In genomic region chr15:84738246-84738645, GRCm38 (mm10) we compare ENCODE assay signal across 24 mouse cellular contexts. TPM values are rescaled to one million over a fixed set of nuclear protein-coding genes. Genes with fewer than 3 reads are reported as not detected.
DNase-seq lines count a peak whose midpoint lies in the region; ATAC-seq and TF ChIP-seq lines count a peak whose summit lies in the region.
"Had no signal": no experiment of that assay in that cellular context is flagged by ENCODE, and none has a peak within 500 bp of the region (broad histone marks: within the 10 kb centered on the region; RNA-seq: fewer than 3 reads in every experiment).

No protein-coding gene starts in this region.

- no peaks in the 10 kb centered on the region for H3K27me3 ChIP-seq in embryonic facial prominence, embryonic 11.5 days (ENCODE audit: control insufficient read depth, insufficient read depth, low read length)
- H3K27me3 ChIP-seq in embryonic facial prominence, embryonic 10.5 days (replicated peaks; ENCODE audit: low read depth, poor library complexity, severe bottlenecking) = no peaks in the 10 kb centered on the region; the same call in 1 of the 2 replicates
- no peaks in the 10 kb centered on the region for H3K27me3 ChIP-seq in midbrain, embryonic 10.5 days (ENCODE audit: low read depth, poor library complexity, severe bottlenecking)
- H3K27me3 ChIP-seq in midbrain, embryonic 14.5 days (ENCODE audit: control insufficient read depth, insufficient read depth, low read length) = no peaks in the 10 kb centered on the region
- no peaks in the 10 kb centered on the region for H3K27me3 ChIP-seq in midbrain, embryonic 11.5 days (ENCODE audit: control insufficient read depth, insufficient read depth, low read length)
- no peaks in the 10 kb centered on the region for H3K27me3 ChIP-seq in midbrain, postnatal 0 days (ENCODE audit: insufficient read depth, low read length)
- H3K27me3 ChIP-seq: Patski had no signal

- TF ChIP-seq CTCF in midbrain, postnatal 0 days (IDR thresholded peaks at IDR 0.05) = no peak
- no peak for TF ChIP-seq CTCF in left cerebral cortex, adult 2 months (IDR thresholded peaks at IDR 0.05)

- DNase-seq in embryonic facial prominence, embryonic 11.5 days (ENCODE audit: low spot score) = peak; percentile 20
- no peak for DNase-seq in embryonic facial prominence, embryonic 10.5 days (ENCODE audit: low spot score)
- DNase-seq in midbrain, embryonic 10.5 days (ENCODE audit: low spot score) = peak; percentile 20
- no peak for DNase-seq in midbrain, embryonic 14.5 days
- peak; percentile 78 for DNase-seq in midbrain, embryonic 11.5 days (ENCODE audit: low spot score, missing footprints)
- DNase-seq in midbrain, postnatal 0 days (ENCODE audit: low spot score) = no peak
- DNase-seq in R1 (ENCODE audit: low read depth, low spot score) = peak; percentile 52
- DNase-seq in left cerebral cortex, adult 2 months (ENCODE audit: extremely low spot score in 1 of 2, low spot score in 2 of 2) = no peak
- DNase-seq: adrenal gland, adult 2 months; adrenal gland, adult 8-10 months; adrenal gland, postnatal 10 days; adrenal gland, postnatal 14 days; adrenal gland, postnatal 25 days; adrenal gland, postnatal 36 days; B cell, adult 2 months; cerebellum, adult 11 months; cerebellum, adult 11-12 months; cerebellum, adult 18-20 months had no signal

- 89% methylated on average over 7 of the region's 7 CpGs for WGBS in embryonic facial prominence, embryonic 11.5 days
- WGBS in embryonic facial prominence, embryonic 10.5 days = 89% methylated on average over 7 of the region's 7 CpGs
- 89% methylated on average over 7 of the region's 7 CpGs for WGBS in midbrain, embryonic 10.5 days
- WGBS in midbrain, embryonic 14.5 days = 87% methylated on average over 7 of the region's 7 CpGs
- 87% methylated on average over 7 of the region's 7 CpGs for WGBS in midbrain, embryonic 11.5 days
- 82% methylated on average over 7 of the region's 7 CpGs for WGBS in midbrain, postnatal 0 days

- H3K4me1 ChIP-seq in embryonic facial prominence, embryonic 11.5 days (ENCODE audit: control insufficient read depth, insufficient read depth, low read length) = no peaks in the 10 kb centered on the region
- peaks cover 10% of the 10 kb centered on the region for H3K4me1 ChIP-seq in embryonic facial prominence, embryonic 10.5 days
- peaks cover 13% of the 10 kb centered on the region for H3K4me1 ChIP-seq in midbrain, embryonic 10.5 days
- no peaks in the 10 kb centered on the region for H3K4me1 ChIP-seq in midbrain, embryonic 14.5 days (ENCODE audit: control insufficient read depth, insufficient read depth, low read length)
- no peaks in the 10 kb centered on the region for H3K4me1 ChIP-seq in midbrain, embryonic 11.5 days (ENCODE audit: control insufficient read depth, insufficient read depth, low read length)
- H3K4me1 ChIP-seq in midbrain, postnatal 0 days (ENCODE audit: insufficient read depth, low read length) = no peaks in the 10 kb centered on the region

- intact Hi-C loops in left cerebral cortex, adult 2 months (cut with DNase I) = no loop called here

- H3K9ac ChIP-seq in embryonic facial prominence, embryonic 11.5 days (replicated peaks; ENCODE audit: low read length) = no peak overlapping the region
- H3K9ac ChIP-seq in midbrain, embryonic 14.5 days (replicated peaks; ENCODE audit: low read length) = no peak overlapping the region
- no peak overlapping the region for H3K9ac ChIP-seq in midbrain, embryonic 11.5 days (ENCODE audit: low read length)
- no peak overlapping the region for H3K9ac ChIP-seq in midbrain, postnatal 0 days (replicated peaks; ENCODE audit: low read length, poor library complexity, severe bottlenecking)

- no peak overlapping the region for H3K4me2 ChIP-seq in embryonic facial prominence, embryonic 11.5 days (ENCODE audit: low read depth, low read length)
- no peak overlapping the region for H3K4me2 ChIP-seq in midbrain, embryonic 14.5 days (ENCODE audit: low read length)
- H3K4me2 ChIP-seq in midbrain, embryonic 11.5 days = no peak overlapping the region
- H3K4me2 ChIP-seq in midbrain, postnatal 0 days (ENCODE audit: low read depth, low read length, poor library complexity, severe bottlenecking) = no peak overlapping the region

- no peaks in the 10 kb centered on the region for H3K36me3 ChIP-seq in embryonic facial prominence, embryonic 11.5 days (replicated peaks; ENCODE audit: control insufficient read depth, insufficient read depth, low read depth, low read length)
- H3K36me3 ChIP-seq in embryonic facial prominence, embryonic 10.5 days (replicated peaks) = no peaks in the 10 kb centered on the region
- no peaks in the 10 kb centered on the region for H3K36me3 ChIP-seq in midbrain, embryonic 10.5 days
- H3K36me3 ChIP-seq in midbrain, embryonic 14.5 days (ENCODE audit: control insufficient read depth, insufficient read depth, low read length) = no peaks in the 10 kb centered on the region
- H3K36me3 ChIP-seq in midbrain, embryonic 11.5 days (ENCODE audit: control insufficient read depth, insufficient read depth, low read length) = no peaks in the 10 kb centered on the region
- no peaks in the 10 kb centered on the region for H3K36me3 ChIP-seq in midbrain, postnatal 0 days (ENCODE audit: insufficient read depth, low read length)
- H3K36me3 ChIP-seq: G1E had no signal

- H3K27ac ChIP-seq in embryonic facial prominence, embryonic 11.5 days (replicated peaks; ENCODE audit: low read depth, low read length) = no peak overlapping the region
- no peak overlapping the region for H3K27ac ChIP-seq in embryonic facial prominence, embryonic 10.5 days (replicated peaks)
- no peak overlapping the region for H3K27ac ChIP-seq in midbrain, embryonic 10.5 days (replicated peaks)
- H3K27ac ChIP-seq in midbrain, embryonic 14.5 days (replicated peaks; ENCODE audit: low read depth, low read length) = no peak overlapping the region
- no peak overlapping the region for H3K27ac ChIP-seq in midbrain, embryonic 11.5 days (ENCODE audit: low read depth, low read length)
- no peak overlapping the region for H3K27ac ChIP-seq in midbrain, postnatal 0 days (ENCODE audit: low read depth, low read length)
- no peak overlapping the region for H3K27ac ChIP-seq in left cerebral cortex, adult 2 months

- no peak overlapping the region for H3K4me3 ChIP-seq in embryonic facial prominence, embryonic 11.5 days (ENCODE audit: low read depth, low read length)
- no peak overlapping the region for H3K4me3 ChIP-seq in embryonic facial prominence, embryonic 10.5 days
- no peak overlapping the region for H3K4me3 ChIP-seq in midbrain, embryonic 10.5 days
- no peak overlapping the region for H3K4me3 ChIP-seq in midbrain, embryonic 14.5 days (replicated peaks; ENCODE audit: low read depth, low read length)
- no peak overlapping the region for H3K4me3 ChIP-seq in midbrain, embryonic 11.5 days (ENCODE audit: low read depth, low read length)
- H3K4me3 ChIP-seq in midbrain, postnatal 0 days (ENCODE audit: low read depth, low read length) = no peak overlapping the region
- no peak overlapping the region for H3K4me3 ChIP-seq in left cerebral cortex, adult 2 months

- ATAC-seq in embryonic facial prominence, embryonic 11.5 days (replicated peaks; ENCODE audit: insufficient number of reproducible peaks, low FRiP score, low TSS enrichment, low read depth) = no peak
- ATAC-seq in midbrain, embryonic 14.5 days (ENCODE audit: low FRiP score, low TSS enrichment) = no peak
- no peak for ATAC-seq in midbrain, embryonic 11.5 days (ENCODE audit: low FRiP score)
- ATAC-seq in midbrain, postnatal 0 days (ENCODE audit: low FRiP score) = no peak
- ATAC-seq: activated CD4-positive, CD25-positive, alpha-beta regulatory T cell, adult 4 months; CD4-positive, CD25-positive, alpha-beta regulatory T cell, adult 4 months; Patski had no signal

- H3K9me3 ChIP-seq in embryonic facial prominence, embryonic 11.5 days (replicated peaks; ENCODE audit: control insufficient read depth, low read length) = no peaks in the 10 kb centered on the region
- peaks cover 3% of the 10 kb centered on the region; the same call in 1 of the 2 replicates for H3K9me3 ChIP-seq in embryonic facial prominence, embryonic 10.5 days
- no peaks in the 10 kb centered on the region for H3K9me3 ChIP-seq in midbrain, embryonic 10.5 days (replicated peaks)
- H3K9me3 ChIP-seq in midbrain, embryonic 14.5 days (ENCODE audit: control insufficient read depth, low read length) = no peaks in the 10 kb centered on the region
- H3K9me3 ChIP-seq in midbrain, embryonic 11.5 days (ENCODE audit: control insufficient read depth, low read length) = no peaks in the 10 kb centered on the region
- H3K9me3 ChIP-seq in midbrain, postnatal 0 days (ENCODE audit: low read length) = no peaks in the 10 kb centered on the region

RNA-seq across cellular contexts. Expression of gene Arhgap8, which starts 18.4 kb away (rescaled TPM):
- polyA plus RNA-seq in embryonic facial prominence, embryonic 11.5 days (2014; fragmentation: Nextera tagmentation; extraction: Ambion mirVana) = 2.8 and 4.2 TPM in 2 replicates
- polyA plus RNA-seq in embryonic facial prominence, embryonic 10.5 days (2016; fragmentation: Nextera tagmentation; extraction: Ambion mirVana) = 5.9 and 6.6 TPM in 2 replicates
- 1.5 and 1.7 TPM in 2 replicates for polyA plus RNA-seq in midbrain, embryonic 10.5 days (2016; fragmentation: Nextera tagmentation; extraction: Ambion mirVana)
- polyA plus RNA-seq in midbrain, embryonic 14.5 days (2014; fragmentation: Nextera tagmentation; extraction: Ambion mirVana) = 0.46 TPM in 1 of 2 replicates, not detected in the other
- polyA plus RNA-seq in midbrain, embryonic 11.5 days (2014; fragmentation: Nextera tagmentation; extraction: Ambion mirVana) = 1.1 and 1.7 TPM in 2 replicates
- 0.44 and 0.61 TPM in 2 replicates for total RNA-seq in midbrain, postnatal 0 days (2014; rRNA removed)
- polyA plus RNA-seq in midbrain, postnatal 0 days (2015; fragmentation: Nextera tagmentation; extraction: Ambion mirVana) = 0.33 and 0.53 TPM in 2 replicates
- not detected for total RNA-seq in left cerebral cortex, adult 2 months (2021)
- total RNA-seq: G1E, MEL had no signal
- polyA plus RNA-seq: activated CD4-positive, CD25-positive, alpha-beta regulatory T cell, adult 4 months; C2C12; CD4-positive, CD25-positive, alpha-beta regulatory T cell, adult 4 months; G1E had no signal

Comparison
In these comparisons a context has a peak if more than half of its experiments do, and no peak if none do; other contexts are left out.
1. DNase-seq: peak in embryonic facial prominence, embryonic 11.5 days (single experiment), midbrain, embryonic 10.5 days (single experiment), midbrain, embryonic 11.5 days (single experiment) and R1 (single experiment); none in embryonic facial prominence, embryonic 10.5 days (single experiment), midbrain, embryonic 14.5 days (single experiment), midbrain, postnatal 0 days (single experiment) and left cerebral cortex, adult 2 months (0 of 2).